Mouse (Mus musculus): ENCODE data around the gene Tmem233. TPM values are rescaled to one million over a fixed set of nuclear protein-coding genes. Genes with fewer than 3 reads are reported as not detected.

The Tmem233 gene
- not detected for total RNA-seq (2018; cell fraction: chromatin; rRNA removed)
- not detected for total RNA-seq (2018; cell fraction: cytosol; rRNA removed)
- total RNA-seq (2018; cell fraction: nucleus; rRNA removed): not detected
- not detected in 3 replicates for polyA plus RNA-seq (2018)

GRCm38 (mm10) chr5:116083081-116083480 lies at the start of gene Tmem233:
Gene Tmem233, minus strand, starts transcription at chr5:116083244.
- WGBS (ENCODE audit: missing documents): 25% methylated on average over 16 of the region's 17 CpGs
- H3K79me2 ChIP-seq (ENCODE audit: inconsistent target): no peaks in the 10 kb centered on the region
- no peaks in the 10 kb centered on the region for H3K36me3 ChIP-seq (ENCODE audit: inconsistent target)
- H3K4me3 ChIP-seq (ENCODE audit: inconsistent target): no peak within 1 kb of the TSS
- no peak within 1 kb of the TSS for H3K27ac ChIP-seq

- no peak overlapping the region for H3K4me3 ChIP-seq (ENCODE audit: inconsistent target)
- 15% methylated on average over 11 of the region's 11 CpGs for WGBS (ENCODE audit: missing documents)
- no peak overlapping the region for H3K27ac ChIP-seq
- no peaks in the 10 kb centered on the region for H3K79me2 ChIP-seq (ENCODE audit: inconsistent target)
- H3K36me3 ChIP-seq (ENCODE audit: inconsistent target): no peaks in the 10 kb centered on the region
Measured at GRCm38 (mm10) chr5:116123344-116123743, 40.3 kb upstream of the Tmem233 start.

- Histone ChIP-seq H3K36me3 (ENCODE audit: inconsistent target) (no peaks in the 10 kb centered on the region), H3K79me2 (ENCODE audit: inconsistent target) (no peaks in the 10 kb centered on the region), H3K4me3 (ENCODE audit: inconsistent target) (no peak overlapping the region), H3K27ac (no peak overlapping the region)
- WGBS (ENCODE audit: missing documents): 23% methylated on average over 9 of the region's 9 CpGs
Measured at GRCm38 (mm10) chr5:116116567-116116966, 33.5 kb upstream of the Tmem233 start.

- Histone ChIP-seq H3K79me2 (ENCODE audit: inconsistent target) (no peaks in the 10 kb centered on the region), H3K36me3 (ENCODE audit: inconsistent target) (no peaks in the 10 kb centered on the region), H3K27ac (no peak overlapping the region), H3K4me3 (ENCODE audit: inconsistent target) (no peak overlapping the region)
- 96% methylated on average over 4 of the region's 4 CpGs for WGBS (ENCODE audit: missing documents)
Measured at GRCm38 (mm10) chr5:116116110-116116509, 33.1 kb upstream of the Tmem233 start.

GRCm38 (mm10) chr5:116115071-116115834 lies 32.2 kb upstream of the Tmem233 start:
- H3K36me3 ChIP-seq (ENCODE audit: inconsistent target): no peaks in the 10 kb centered on the region
- no peak overlapping the region for H3K4me3 ChIP-seq (ENCODE audit: inconsistent target)
- no peak overlapping the region for H3K27ac ChIP-seq
- H3K79me2 ChIP-seq (ENCODE audit: inconsistent target): no peaks in the 10 kb centered on the region
- WGBS (ENCODE audit: missing documents): 85% methylated on average over 14 of the region's 14 CpGs

GRCm38 (mm10) chr5:116108651-116109050 lies 25.6 kb upstream of the Tmem233 start:
- no peak overlapping the region for H3K4me3 ChIP-seq (ENCODE audit: inconsistent target)
- H3K79me2 ChIP-seq (ENCODE audit: inconsistent target): no peaks in the 10 kb centered on the region
- 94% methylated on average over 10 of the region's 10 CpGs for whole genome bisulfite sequencing (ENCODE audit: missing documents)
- no peak overlapping the region for H3K27ac ChIP-seq
- H3K36me3 ChIP-seq (ENCODE audit: inconsistent target): no peaks in the 10 kb centered on the region

- 87% methylated on average over 5 of the region's 6 CpGs for WGBS (ENCODE audit: missing documents)
- Histone ChIP-seq H3K79me2 (ENCODE audit: inconsistent target) (no peaks in the 10 kb centered on the region), H3K36me3 (ENCODE audit: inconsistent target) (no peaks in the 10 kb centered on the region), H3K27ac (no peak overlapping the region), H3K4me3 (ENCODE audit: inconsistent target) (no peak overlapping the region)
Measured at GRCm38 (mm10) chr5:116084231-116084630, 1.2 kb upstream of the Tmem233 start.

- H3K79me2 ChIP-seq (ENCODE audit: inconsistent target): no peaks in the 10 kb centered on the region
- no peak overlapping the region for H3K27ac ChIP-seq
- 52% methylated on average over 17 of the region's 17 CpGs for WGBS (ENCODE audit: missing documents)
- no peak overlapping the region for H3K4me3 ChIP-seq (ENCODE audit: inconsistent target)
- no peaks in the 10 kb centered on the region for H3K36me3 ChIP-seq (ENCODE audit: inconsistent target)
Measured at GRCm38 (mm10) chr5:116082241-116082900, 673 bp downstream of the Tmem233 start.

- Histone ChIP-seq H3K4me3 (ENCODE audit: inconsistent target) (no peak overlapping the region), H3K36me3 (ENCODE audit: inconsistent target) (no peaks in the 10 kb centered on the region), H3K79me2 (ENCODE audit: inconsistent target) (no peaks in the 10 kb centered on the region), H3K27ac (no peak overlapping the region)
- WGBS (ENCODE audit: missing documents): 84% methylated on average over 7 of the region's 7 CpGs
Measured at GRCm38 (mm10) chr5:116081616-116082015, 1.4 kb downstream of the Tmem233 start.

GRCm38 (mm10) chr5:116080736-116081135 lies 2.3 kb downstream of the Tmem233 start:
- Histone ChIP-seq H3K36me3 (ENCODE audit: inconsistent target) (no peaks in the 10 kb centered on the region), H3K79me2 (ENCODE audit: inconsistent target) (no peaks in the 10 kb centered on the region), H3K4me3 (ENCODE audit: inconsistent target) (no peak overlapping the region), H3K27ac (no peak overlapping the region)
- WGBS (ENCODE audit: missing documents): 24% methylated on average over 6 of the region's 6 CpGs

- Histone ChIP-seq H3K36me3 (ENCODE audit: inconsistent target) (no peaks in the 10 kb centered on the region), H3K4me3 (ENCODE audit: inconsistent target) (no peak overlapping the region), H3K27ac (no peak overlapping the region), H3K79me2 (ENCODE audit: inconsistent target) (no peaks in the 10 kb centered on the region)
- 94% methylated on average over 4 of the region's 4 CpGs for WGBS (ENCODE audit: missing documents)
Measured at GRCm38 (mm10) chr5:116069618-116070017, 13.4 kb downstream of the Tmem233 start.

- H3K79me2 ChIP-seq (ENCODE audit: inconsistent target): no peaks in the 10 kb centered on the region
- 83% methylated on average over 6 of the region's 6 CpGs for WGBS (ENCODE audit: missing documents)
- H3K4me3 ChIP-seq (ENCODE audit: inconsistent target): no peak overlapping the region
- no peak overlapping the region for H3K27ac ChIP-seq
- H3K36me3 ChIP-seq (ENCODE audit: inconsistent target): no peaks in the 10 kb centered on the region
Measured at GRCm38 (mm10) chr5:116052826-116053225, 30.2 kb downstream of the Tmem233 start.

GRCm38 (mm10) chr5:116052171-116052570 lies 30.9 kb downstream of the Tmem233 start:
- H3K27ac ChIP-seq: no peak overlapping the region
- WGBS (ENCODE audit: missing documents): 53% methylated on average over 5 of the region's 5 CpGs
- no peaks in the 10 kb centered on the region for H3K79me2 ChIP-seq (ENCODE audit: inconsistent target)
- H3K4me3 ChIP-seq (ENCODE audit: inconsistent target): no peak overlapping the region
- H3K36me3 ChIP-seq (ENCODE audit: inconsistent target): no peaks in the 10 kb centered on the region

GRCm38 (mm10) chr5:116049821-116050220 lies 33.2 kb downstream of the Tmem233 start:
- Histone ChIP-seq H3K79me2 (ENCODE audit: inconsistent target) (no peaks in the 10 kb centered on the region), H3K4me3 (ENCODE audit: inconsistent target) (no peak overlapping the region), H3K36me3 (ENCODE audit: inconsistent target) (no peaks in the 10 kb centered on the region), H3K27ac (no peak overlapping the region)
- WGBS (ENCODE audit: missing documents): 78% methylated on average over 4 of the region's 4 CpGs

GRCm38 (mm10) chr5:116048321-116048720 lies 34.7 kb downstream of the Tmem233 start:
- Histone ChIP-seq H3K36me3 (ENCODE audit: inconsistent target) (no peaks in the 10 kb centered on the region), H3K79me2 (ENCODE audit: inconsistent target) (no peaks in the 10 kb centered on the region), H3K4me3 (ENCODE audit: inconsistent target) (no peak overlapping the region), H3K27ac (no peak overlapping the region)
- 83% methylated on average over 3 of the region's 3 CpGs for WGBS (ENCODE audit: missing documents)

Data from macrophage (primary cell).